Mouse (Mus musculus): ENCODE data around the gene Rnpc3. TPM values are rescaled to one million over a fixed set of nuclear protein-coding genes. Genes with fewer than 3 reads are reported as not detected.
"Not testable (repeated sequence)": the region's sequence is repeated elsewhere in the genome, so short reads cannot be mapped to it uniquely, and the experiment has no call there.

The Rnpc3 gene
- total RNA-seq (2014; rRNA removed) (47.6 and 54.6 TPM in 2 replicates), polyA plus RNA-seq (2015; fragmentation: Nextera tagmentation; extraction: Ambion mirVana) (34.9 and 39.5 TPM in 2 replicates)

GRCm38 (mm10) chr3:113629606-113630359 lies at the start of gene Rnpc3:
Rnpc3 (minus strand) TSS chr3:113630149.
- peak; percentile 99 for DNase-seq
- ATAC-seq, result peak; percentile 97
- Histone ChIP-seq H3K4me3 (ENCODE audit: low read depth, low read length) (peak within 1 kb of the TSS; percentile 76), H3K27me3 (ENCODE audit: insufficient read depth, low read length) (no peaks in the 10 kb centered on the region), H3K36me3 (ENCODE audit: insufficient read depth) (peaks cover 5% of the 10 kb centered on the region; the same call in 1 of the 2 replicates), H3K9me3 (ENCODE audit: low read length) (no peaks in the 10 kb centered on the region), H3K4me2 (ENCODE audit: low read depth) (peak within 1 kb of the TSS; percentile 51), H3K9ac (peak within 1 kb of the TSS; percentile 98), H3K27ac (ENCODE audit: low read depth, low read length) (peak within 1 kb of the TSS; percentile 100), H3K4me1 (ENCODE audit: insufficient read depth) (peaks cover 8% of the 10 kb centered on the region; the same call in 1 of the 2 replicates)
- TF ChIP-seq CTCF (IDR thresholded peaks at IDR 0.05; ENCODE audit: low read depth), result peak; percentile 21; the same call in 1 of the 2 replicates
- WGBS, result under 1% methylated on average over 68 of the region's 70 CpGs

GRCm38 (mm10) chr3:113656940-113657339 lies 27.0 kb upstream of the Rnpc3 start:
- DNase-seq (no peak), ATAC-seq (peak; percentile 71)
- no peak overlapping the region for H3K4me2 ChIP-seq (ENCODE audit: low read depth)
- H3K27ac ChIP-seq (ENCODE audit: low read depth, low read length), result no peak overlapping the region
- H3K4me3 ChIP-seq (ENCODE audit: low read depth, low read length), result no peak overlapping the region
- peak; percentile 62 for TF ChIP-seq CTCF (IDR thresholded peaks at IDR 0.05; ENCODE audit: low read depth)
- 64% methylated on average over 2 of the region's 2 CpGs for WGBS
- H3K9ac ChIP-seq, result no peak overlapping the region
- no peaks in the 10 kb centered on the region for H3K36me3 ChIP-seq (ENCODE audit: insufficient read depth)
- H3K9me3 ChIP-seq (ENCODE audit: low read length), result no peaks in the 10 kb centered on the region
- H3K4me1 ChIP-seq (ENCODE audit: insufficient read depth), result no peaks in the 10 kb centered on the region
- H3K27me3 ChIP-seq (ENCODE audit: insufficient read depth, low read length), result no peaks in the 10 kb centered on the region

GRCm38 (mm10) chr3:113654335-113654734 lies 24.4 kb upstream of the Rnpc3 start:
- 82% methylated on average over 3 of the region's 3 CpGs for WGBS

GRCm38 (mm10) chr3:113651386-113651785 lies 21.4 kb upstream of the Rnpc3 start:
- H3K4me2 ChIP-seq (ENCODE audit: low read depth); H3K9ac ChIP-seq; H3K27me3 ChIP-seq (ENCODE audit: insufficient read depth, low read length); H3K4me1 ChIP-seq (ENCODE audit: insufficient read depth); H3K9me3 ChIP-seq (ENCODE audit: low read length); H3K4me3 ChIP-seq (ENCODE audit: low read depth, low read length); H3K27ac ChIP-seq (ENCODE audit: low read depth, low read length); H3K36me3 ChIP-seq (ENCODE audit: insufficient read depth): not testable (repeated sequence)
- ATAC-seq, result peak; percentile 78
- TF ChIP-seq CTCF (IDR thresholded peaks at IDR 0.05; ENCODE audit: low read depth), result peak; percentile 77
- peak; percentile 83 for DNase-seq
- WGBS, result 36% methylated on average over 3 of the region's 3 CpGs

More at GRCm38 (mm10) chr3:113654335-113654734, 24.4 kb upstream of the Rnpc3 start:
- H3K4me1 ChIP-seq (ENCODE audit: insufficient read depth), result no peaks in the 10 kb centered on the region
- no peak for TF ChIP-seq CTCF (IDR thresholded peaks at IDR 0.05; ENCODE audit: low read depth)
- no peaks in the 10 kb centered on the region for H3K27me3 ChIP-seq (ENCODE audit: insufficient read depth, low read length)
- no peak overlapping the region for H3K4me2 ChIP-seq (ENCODE audit: low read depth)
- no peak overlapping the region for H3K9ac ChIP-seq
- H3K4me3 ChIP-seq (ENCODE audit: low read depth, low read length), result no peak overlapping the region
- DNase-seq (no peak), ATAC-seq (no peak)
- no peaks in the 10 kb centered on the region for H3K9me3 ChIP-seq (ENCODE audit: low read length)
- no peaks in the 10 kb centered on the region for H3K36me3 ChIP-seq (ENCODE audit: insufficient read depth)
- H3K27ac ChIP-seq (ENCODE audit: low read depth, low read length), result no peak overlapping the region

- no peak overlapping the region for H3K9ac ChIP-seq
- no peak for TF ChIP-seq CTCF (IDR thresholded peaks at IDR 0.05; ENCODE audit: low read depth)
- no peak overlapping the region for H3K4me2 ChIP-seq (ENCODE audit: low read depth)
- H3K27me3 ChIP-seq (ENCODE audit: insufficient read depth, low read length), result no peaks in the 10 kb centered on the region
- no peak overlapping the region for H3K27ac ChIP-seq (ENCODE audit: low read depth, low read length)
- no peaks in the 10 kb centered on the region for H3K9me3 ChIP-seq (ENCODE audit: low read length)
- no peaks in the 10 kb centered on the region for H3K36me3 ChIP-seq (ENCODE audit: insufficient read depth)
- H3K4me1 ChIP-seq (ENCODE audit: insufficient read depth), result no peaks in the 10 kb centered on the region
- 88% methylated on average over 1 of the region's 1 CpGs for WGBS
- ATAC-seq (no peak), DNase-seq (no peak)
- no peak overlapping the region for H3K4me3 ChIP-seq (ENCODE audit: low read depth, low read length)
Measured at GRCm38 (mm10) chr3:113639545-113639944, 9.6 kb upstream of the Rnpc3 start.

- DNase-seq (no peak), ATAC-seq (no peak)
- TF ChIP-seq CTCF (IDR thresholded peaks at IDR 0.05; ENCODE audit: low read depth), result no peak
Measured at GRCm38 (mm10) chr3:113634220-113634619, 4.3 kb upstream of the Rnpc3 start.

GRCm38 (mm10) chr3:113631611-113632010 lies 1.7 kb upstream of the Rnpc3 start:
- H3K9me3 ChIP-seq (ENCODE audit: low read length), result no peaks in the 10 kb centered on the region
- no peaks in the 10 kb centered on the region for H3K36me3 ChIP-seq (ENCODE audit: insufficient read depth)
- no peak overlapping the region for H3K4me3 ChIP-seq (ENCODE audit: low read depth, low read length)
- no peak for DNase-seq
- no peaks in the 10 kb centered on the region for H3K27me3 ChIP-seq (ENCODE audit: insufficient read depth, low read length)
- TF ChIP-seq CTCF (IDR thresholded peaks at IDR 0.05; ENCODE audit: low read depth), result no peak
- H3K4me2 ChIP-seq (ENCODE audit: low read depth), result no peak overlapping the region
- ATAC-seq, result no peak
- no peak overlapping the region for H3K27ac ChIP-seq (ENCODE audit: low read depth, low read length)
- H3K9ac ChIP-seq, result no peak overlapping the region
- H3K4me1 ChIP-seq (ENCODE audit: insufficient read depth), result peaks cover 8% of the 10 kb centered on the region; the same call in 1 of the 2 replicates

More at GRCm38 (mm10) chr3:113634220-113634619, 4.3 kb upstream of the Rnpc3 start:
- H3K4me3 ChIP-seq (ENCODE audit: low read depth, low read length), result no peak overlapping the region
- no peaks in the 10 kb centered on the region for H3K9me3 ChIP-seq (ENCODE audit: low read length)
- H3K4me1 ChIP-seq (ENCODE audit: insufficient read depth), result peaks cover 5% of the 10 kb centered on the region; the same call in 1 of the 2 replicates
- no peaks in the 10 kb centered on the region for H3K27me3 ChIP-seq (ENCODE audit: insufficient read depth, low read length)
- no peak overlapping the region for H3K27ac ChIP-seq (ENCODE audit: low read depth, low read length)
- H3K36me3 ChIP-seq (ENCODE audit: insufficient read depth), result no peaks in the 10 kb centered on the region
- no peak overlapping the region for H3K4me2 ChIP-seq (ENCODE audit: low read depth)
- H3K9ac ChIP-seq, result no peak overlapping the region

Data from forebrain, postnatal 0 days (tissue).